Mouse (Mus musculus) adrenal gland, postnatal 10 days (tissue): ENCODE data around the gene Sf3b2. TPM values are rescaled to one million over a fixed set of nuclear protein-coding genes. Genes with fewer than 3 reads are reported as not detected.

Experiments
- DNase-seq: peaks from one replicate; pipeline ENCODE4 v3.0.0; 2021; ENCODE audit warnings: mixed read lengths
- long read RNA-seq, 2 experiments: library from polyadenylated mRNA; stranded (forward); transcript quantifications; one replicate each; pipeline ENCODE4 v2.0.0; 2021
- total RNA-seq, 2 experiments: library from RNA; stranded (reverse); gene quantifications; 2 replicates each; pipeline ENCODE4 v1.2.3; 2021

Gene Sf3b2
- total RNA-seq, result 100 to 1,000 TPM; 149 to 167 TPM
- long read RNA-seq, experiment 1, transcript Sf3b2-201 (21 exons, 3,222 nt), result major isoform, 74 of 158 reads
- long read RNA-seq, experiment 1, partial matches to known transcripts, result 59 of 158 reads
- long read RNA-seq, experiment 1, other reads (novel, unspliced or antisense), result 20 of 158 reads
- long read RNA-seq, experiment 2, transcript Sf3b2-201 (21 exons, 3,222 nt), result major isoform, 136 of 194 reads
- long read RNA-seq, experiment 2, partial matches to known transcripts, result 43 of 194 reads
- long read RNA-seq, experiment 2, other reads (novel, unspliced or antisense), result 15 of 194 reads

GRCm38 (mm10) chr19:5294972-5295735, at the start of gene Sf3b2:
Gene Sf3b2, minus strand, starts transcription at chr19:5295455.
- DNase-seq, result peak; percentile 99

GRCm38 (mm10) chr19:5341360-5341759, 46.1 kb upstream of the Sf3b2 start:
- DNase-seq, result no peak

- peak; percentile 88 for DNase-seq
Observed at GRCm38 (mm10) chr19:5337975-5338374, 42.7 kb upstream of the Sf3b2 start.

GRCm38 (mm10) chr19:5335441-5335840, 40.2 kb upstream of the Sf3b2 start, which contains the start of gene Catsper1:
Gene Catsper1, plus strand, starts transcription at chr19:5335741.
- DNase-seq, result no peak

- no peak for DNase-seq
Observed at GRCm38 (mm10) chr19:5334741-5335140, 39.5 kb upstream of the Sf3b2 start.

- no peak for DNase-seq
Observed at GRCm38 (mm10) chr19:5327970-5328369, 32.7 kb upstream of the Sf3b2 start.

- DNase-seq, result no peak
Observed at GRCm38 (mm10) chr19:5323801-5324200, 28.5 kb upstream of the Sf3b2 start.

GRCm38 (mm10) chr19:5313189-5313588, 17.9 kb upstream of the Sf3b2 start:
- DNase-seq, result no peak

- DNase-seq, result no peak
Observed at GRCm38 (mm10) chr19:5309025-5309424, 13.8 kb upstream of the Sf3b2 start.

GRCm38 (mm10) chr19:5306968-5307734, 11.9 kb upstream of the Sf3b2 start:
- no peak for DNase-seq

GRCm38 (mm10) chr19:5306279-5306678, 11.0 kb upstream of the Sf3b2 start:
- DNase-seq, result no peak

- DNase-seq, result peak; percentile 68
Observed at GRCm38 (mm10) chr19:5302455-5302854, 7.2 kb upstream of the Sf3b2 start.

GRCm38 (mm10) chr19:5300588-5300987, 5.3 kb upstream of the Sf3b2 start:
- no peak for DNase-seq

- DNase-seq, result no peak
Observed at GRCm38 (mm10) chr19:5297903-5298800, 2.9 kb upstream of the Sf3b2 start, which contains the start of gene Gal3st3. Gene Gal3st3, plus strand, starts transcription at chr19:5298331.

- DNase-seq, result no peak
Observed at GRCm38 (mm10) chr19:5296630-5297029, 1.4 kb upstream of the Sf3b2 start.

- no peak for DNase-seq
Observed at GRCm38 (mm10) chr19:5295736-5296075, 451 bp upstream of the Sf3b2 start.

GRCm38 (mm10) chr19:5278381-5278780, 16.9 kb downstream of the Sf3b2 start:
- peak; percentile 65 for DNase-seq

GRCm38 (mm10) chr19:5277140-5277539, 18.1 kb downstream of the Sf3b2 start:
- no peak for DNase-seq

GRCm38 (mm10) chr19:5276531-5276930, 18.7 kb downstream of the Sf3b2 start:
- DNase-seq, result no peak

- no peak for DNase-seq
Observed at GRCm38 (mm10) chr19:5275736-5276135, 19.5 kb downstream of the Sf3b2 start.

- DNase-seq, result no peak
Observed at GRCm38 (mm10) chr19:5274641-5275040, 20.6 kb downstream of the Sf3b2 start.

- DNase-seq, result peak; percentile 37
Observed at GRCm38 (mm10) chr19:5273916-5274315, 21.3 kb downstream of the Sf3b2 start.
